Mouse (Mus musculus) cerebellum, adult 18-20 months (tissue): ENCODE measurements around the gene Opcml.

Source experiments
- DNase-seq, 2 experiments: peaks; one replicate each; pipeline ENCODE4 v3.0.0; 2021

The Opcml gene

GRCm38 (mm10) chr9:28822060-28822459 is 1031.5 kb downstream of the Opcml start:
- peak; percentile 27 to 30 for DNase-seq

GRCm38 (mm10) chr9:28822466-28822865 is 1031.9 kb downstream of the Opcml start:
- DNase-seq: peak; percentile 46

DNA sequence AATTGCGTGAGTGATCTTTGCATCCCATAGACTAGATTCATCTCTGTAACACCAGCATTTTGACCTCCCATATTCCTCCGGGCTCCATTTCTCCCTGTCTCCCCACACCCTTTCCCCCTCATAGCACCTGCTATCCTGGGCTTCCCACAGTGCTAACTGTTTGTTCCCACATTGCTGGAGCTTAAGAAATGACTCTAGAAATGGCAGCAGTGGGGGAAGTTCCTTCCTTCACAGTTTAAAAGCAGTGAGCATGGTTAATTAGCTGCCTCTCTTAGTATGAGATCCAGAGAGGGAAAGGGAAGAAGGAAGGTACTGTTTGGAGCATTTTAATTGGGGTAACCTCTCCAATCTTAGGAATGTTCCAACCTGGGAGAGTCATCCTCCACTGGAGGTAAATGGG is 1035.2 kb downstream of the Opcml start:
- no peak for DNase-seq

DNA sequence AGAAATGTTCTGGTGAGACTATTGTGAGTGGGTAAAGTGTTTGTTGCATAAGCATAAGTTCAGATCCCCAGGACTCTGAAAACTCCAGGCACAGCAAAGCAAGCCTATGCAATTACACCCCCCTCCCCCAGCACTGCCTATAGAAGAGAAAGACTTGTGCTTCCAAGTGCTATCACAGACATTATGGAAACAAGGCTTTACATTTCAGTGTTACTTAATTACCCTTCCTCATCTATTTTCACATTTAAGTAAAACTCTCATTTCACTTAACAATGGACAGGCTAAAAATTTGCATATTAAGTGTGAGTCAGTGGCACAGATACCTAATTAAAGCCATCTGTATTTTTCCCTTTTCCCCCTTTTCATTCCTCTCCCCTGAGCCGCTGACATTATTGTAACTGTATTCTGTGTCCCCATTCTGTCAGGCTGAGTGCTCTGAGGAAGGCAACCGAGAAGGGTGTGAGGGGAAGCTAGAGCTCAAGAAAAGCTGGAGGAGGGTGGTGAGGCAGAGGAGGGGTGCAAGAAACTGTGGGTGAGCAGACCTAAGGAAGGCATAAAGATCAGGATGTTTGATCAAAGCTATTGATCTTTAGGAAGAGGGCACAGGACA is 1055.5 kb downstream of the Opcml start:
- DNase-seq: no peak

DNA sequence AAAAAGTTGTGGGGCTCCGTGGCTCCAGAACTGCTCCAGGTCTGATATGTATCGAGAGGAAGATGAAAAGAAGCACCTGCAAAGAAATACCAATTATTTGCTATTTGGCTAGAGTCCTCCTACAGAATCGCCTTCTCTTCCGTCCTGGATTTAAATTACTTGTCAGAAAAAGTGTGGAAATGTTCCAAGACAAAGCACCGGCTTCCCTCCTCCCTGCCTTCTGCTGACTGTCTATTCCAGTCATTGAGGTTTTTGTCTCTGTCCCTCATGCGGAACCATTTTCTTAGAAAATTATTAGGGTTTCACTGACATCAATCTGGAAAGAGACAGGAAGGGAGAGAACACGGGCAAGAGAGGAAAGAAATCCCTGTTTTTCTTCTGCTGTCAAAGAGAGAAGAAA is 1065.3 kb downstream of the Opcml start:
- peak in 1 of 2 experiments; percentile 34 for DNase-seq

DNA sequence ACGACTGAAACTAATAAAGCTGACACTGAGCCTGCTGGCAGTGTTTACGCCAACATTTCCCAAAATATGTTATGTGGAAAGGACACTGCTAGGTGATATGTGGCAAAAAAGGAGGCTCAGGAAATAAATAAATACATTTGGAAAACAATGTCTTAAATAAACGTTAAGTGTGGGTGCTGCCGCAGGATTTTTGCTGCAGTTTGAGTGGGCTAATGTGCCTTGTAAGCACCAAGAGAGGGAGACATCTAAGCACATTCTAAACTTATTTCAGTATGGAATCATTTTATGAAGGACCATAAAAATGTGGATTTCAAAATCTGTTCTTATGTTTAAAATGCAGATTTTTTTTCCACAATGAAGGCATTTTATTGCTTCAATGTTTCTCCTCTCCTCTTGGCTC is 1071.4 kb downstream of the Opcml start:
- no peak for DNase-seq

DNA sequence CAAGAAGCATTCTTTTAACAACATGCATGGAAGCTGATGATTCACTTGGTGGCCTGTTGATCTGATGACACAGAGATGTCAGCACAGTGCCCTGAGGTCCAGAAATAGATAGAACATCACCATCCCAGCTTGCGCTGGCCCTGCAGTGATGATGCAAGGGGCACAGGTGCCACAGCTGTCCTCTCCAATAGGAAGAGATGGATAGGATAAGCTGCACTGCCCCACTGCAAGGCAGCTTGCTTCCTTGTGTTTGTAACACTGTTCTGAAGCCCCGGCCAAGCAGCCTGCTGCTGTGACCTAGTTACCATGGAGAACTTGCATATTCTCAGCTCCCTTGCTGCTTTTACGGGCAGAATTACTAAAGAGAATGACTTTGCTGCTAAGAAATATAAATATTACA is 1076.7 kb downstream of the Opcml start:
- peak; percentile 63 to 65 for DNase-seq

DNA sequence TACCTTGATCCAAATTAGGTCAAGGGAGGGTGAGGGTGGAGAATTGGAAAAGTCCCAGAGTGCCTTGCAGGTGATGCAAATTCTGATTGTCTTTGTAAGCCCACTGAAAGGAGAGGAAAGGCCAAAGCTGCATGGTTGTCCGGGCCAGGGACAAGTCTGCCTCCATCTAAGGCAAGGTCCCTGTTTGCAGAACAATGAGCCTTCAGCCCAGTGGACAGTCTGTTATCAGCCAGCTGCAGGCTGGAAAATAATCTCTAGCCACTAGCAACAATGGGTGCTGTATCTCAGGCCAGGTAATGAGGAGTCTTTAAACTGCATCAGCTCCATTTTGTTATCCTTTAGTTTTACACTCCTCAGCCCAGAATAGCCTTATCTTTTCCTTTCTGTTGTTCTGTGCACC is 1079.9 kb downstream of the Opcml start:
- DNase-seq: no peak

GRCm38 (mm10) chr9:28882566-28882965 is 1092.0 kb downstream of the Opcml start:
- no peak for DNase-seq

DNA sequence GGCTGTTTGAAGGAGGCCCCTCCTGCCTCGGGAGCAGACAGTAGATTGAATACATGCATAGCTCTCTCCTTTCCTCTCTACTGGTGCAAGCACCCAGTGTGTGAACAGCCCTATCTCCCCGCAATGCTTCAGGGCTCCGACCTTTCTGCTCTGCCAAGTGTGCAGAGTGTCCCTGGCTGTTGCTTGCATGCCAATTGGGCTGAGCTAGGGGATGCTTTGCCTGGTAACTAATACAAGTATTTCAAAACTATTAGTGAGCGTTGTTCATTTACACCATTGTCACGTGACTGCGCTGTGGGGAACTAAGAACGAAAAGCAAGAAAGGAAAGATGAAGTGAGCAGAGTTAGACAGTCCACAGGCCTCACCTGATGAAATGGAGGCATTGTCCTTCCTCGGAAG is 1101.0 kb downstream of the Opcml start:
- DNase-seq: peak in 1 of 2 experiments; percentile 27

GRCm38 (mm10) chr9:28903291-28903690 is 1112.7 kb downstream of the Opcml start:
- no peak for DNase-seq

DNA sequence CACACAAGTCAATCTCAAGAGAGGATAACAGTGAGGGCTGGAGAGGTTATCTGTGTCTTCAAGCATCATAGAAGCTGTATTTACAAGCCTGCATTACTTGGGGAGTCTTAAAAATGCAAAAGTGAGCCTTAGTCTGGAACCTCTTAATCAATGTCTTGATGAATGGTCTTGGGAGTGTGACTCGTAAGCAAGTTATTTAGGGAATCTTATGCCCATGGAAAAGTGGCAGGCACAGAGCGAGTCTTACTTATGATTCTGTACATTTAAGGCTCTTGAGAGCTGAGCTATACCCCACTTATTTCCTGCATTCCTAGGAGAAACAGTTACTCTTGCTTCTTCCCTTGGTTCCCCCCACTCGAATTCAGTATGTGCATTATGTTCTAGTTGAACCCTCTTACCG is 1119.2 kb downstream of the Opcml start:
- no peak for DNase-seq

DNA sequence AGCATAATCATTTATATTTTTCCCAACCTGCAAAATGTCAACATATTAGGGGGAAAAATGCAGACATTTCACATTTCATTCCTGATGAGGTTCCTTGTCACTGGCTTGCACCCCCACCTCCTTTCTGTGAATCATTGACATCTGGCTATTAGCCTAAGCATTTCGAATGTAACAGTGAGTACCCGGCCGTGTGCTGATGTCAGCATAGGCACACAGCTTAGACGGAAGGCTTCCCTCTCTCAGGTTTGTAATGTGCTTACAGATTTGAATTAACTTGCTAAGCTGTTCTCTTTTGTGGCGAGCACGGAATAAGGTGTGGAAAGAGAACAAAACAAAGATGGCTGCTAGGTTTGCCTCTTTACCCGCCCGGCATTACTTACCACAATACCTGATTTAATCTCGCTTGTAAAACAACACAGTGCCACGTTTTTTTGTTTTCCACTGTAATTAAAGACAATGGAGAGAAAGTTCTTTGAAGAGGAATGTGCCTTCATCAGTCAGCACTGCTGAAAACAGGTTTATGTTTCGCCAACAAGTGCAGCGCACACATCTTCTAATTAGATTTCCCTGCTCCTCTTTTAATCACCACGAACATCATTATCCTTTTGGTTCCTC is 1121.1 kb downstream of the Opcml start:
- DNase-seq: no peak

DNA sequence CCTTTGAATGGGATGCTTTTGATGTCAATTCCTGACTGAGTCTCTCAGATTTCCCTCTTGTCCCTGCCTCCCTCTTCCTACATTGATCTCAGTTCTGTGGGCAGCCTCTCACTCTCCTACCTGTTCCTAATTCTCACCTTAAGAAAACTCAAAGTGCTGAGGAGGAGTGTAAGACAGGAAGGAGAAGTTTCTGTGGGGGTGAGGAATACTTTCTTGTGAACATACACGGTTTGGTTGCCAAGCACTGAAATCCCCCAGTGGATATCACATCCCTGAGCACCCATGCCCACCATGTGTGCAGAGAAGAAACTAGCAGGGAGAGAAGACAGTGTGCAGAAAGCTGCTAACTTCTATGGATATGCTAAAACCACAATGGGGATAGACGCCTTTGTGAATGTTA is 1141.5 kb downstream of the Opcml start:
- no peak for DNase-seq

GRCm38 (mm10) chr9:28937163-28937562 is 1146.6 kb downstream of the Opcml start:
- no peak for DNase-seq

DNA sequence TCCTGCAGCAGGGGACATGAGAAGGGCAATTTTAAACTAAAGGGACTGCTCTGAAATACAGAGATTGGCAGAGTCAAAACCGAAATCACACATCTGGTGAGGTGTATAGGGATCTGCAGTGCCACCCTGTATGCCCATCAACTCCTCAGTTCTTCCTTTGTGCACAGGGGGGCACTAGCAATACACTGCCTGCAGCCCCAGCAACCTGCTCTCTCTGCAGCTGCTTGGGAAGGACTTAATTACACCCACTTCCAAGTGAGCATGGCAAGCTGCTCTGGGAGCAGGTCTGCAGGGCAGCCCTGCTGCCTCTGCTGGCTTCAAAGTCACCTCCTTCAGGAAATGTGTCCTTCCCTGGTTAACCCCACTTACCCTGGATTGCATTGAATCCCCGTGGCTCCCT is 1147.4 kb downstream of the Opcml start:
- DNase-seq: peak; percentile 19 to 21

GRCm38 (mm10) chr9:28940901-28941300 is 1150.3 kb downstream of the Opcml start:
- no peak for DNase-seq

- no peak for DNase-seq
Measured at GRCm38 (mm10) chr9:28969455-28969854, 1178.9 kb downstream of the Opcml start.
